Mouse (Mus musculus) kidney, embryonic 14.5 days (tissue): ENCODE data around the gene Cdc20. TPM values are rescaled to one million over a fixed set of nuclear protein-coding genes. Genes with fewer than 3 reads are reported as not detected.

Experiments used
- ATAC-seq: fragments of 200-750 bp; cut with Nextera tagmentation; 2 replicates; pipeline ENCODE4 v1.8.0; 2017; ENCODE audit warnings: moderate number of reproducible peaks, mild to moderate bottlenecking, moderate TSS enrichment, moderate library complexity; ENCODE audit not compliant: low FRiP score, low TSS enrichment
- H3K27ac ChIP-seq: fragments of 300-500 bp; sonication (generic); 2 replicates; pipeline ENCODE4 v1.5.1; 2014; ENCODE audit warnings: low read depth, mild to moderate bottlenecking, low read length, moderate library complexity, mixed read lengths
- H3K27me3 ChIP-seq: fragments of 300-500 bp; sonication (generic); 2 replicates; pipeline ENCODE4 v1.6.1; 2014; ENCODE audit warnings: mild to moderate bottlenecking, low read length; ENCODE audit not compliant: control insufficient read depth, insufficient read depth
- H3K36me3 ChIP-seq: fragments of 300-500 bp; sonication (generic); 2 replicates; pipeline ENCODE4 v1.6.1; 2014; ENCODE audit warnings: low read length, mixed read lengths; ENCODE audit not compliant: control insufficient read depth, insufficient read depth
- H3K4me1 ChIP-seq: fragments of 300-500 bp; sonication (generic); 2 replicates; pipeline ENCODE4 v1.6.1; 2014; ENCODE audit warnings: low read length, mixed read lengths; ENCODE audit not compliant: control insufficient read depth, insufficient read depth
- H3K4me2 ChIP-seq: fragments of 300-500 bp; sonication (generic); replicated peaks from 2 replicates; pipeline ENCODE4 v1.6.1; 2014; ENCODE audit warnings: low read depth, mild to moderate bottlenecking, low read length
- H3K4me3 ChIP-seq: fragments of 300-500 bp; sonication (generic); 2 replicates; pipeline ENCODE4 v1.5.1; 2014; ENCODE audit warnings: mild to moderate bottlenecking, low read length
- H3K9ac ChIP-seq: fragments of 300-500 bp; sonication (generic); 2 replicates; pipeline ENCODE4 v1.6.1; 2014; ENCODE audit warnings: low read depth, mild to moderate bottlenecking, low read length, moderate library complexity
- H3K9me3 ChIP-seq: fragments of 300-500 bp; sonication (generic); 2 replicates; pipeline ENCODE4 v1.6.1; 2016; ENCODE audit warnings: low read length; ENCODE audit not compliant: control insufficient read depth
- WGBS: fragments of 180-500 bp; shearing (Covaris S2); extraction: QIAGEN DNeasy Blood & Tissue Kit; methylation state at CpG from one replicate; pipeline ENCODE4 v1.1.7; 2014; 5-methylcytosine and 5-hydroxymethylcytosine counted together
- polyA plus RNA-seq: library from polyadenylated mRNA; unstranded; fragments of >200 nt; fragmentation: Nextera tagmentation; extraction: Ambion mirVana; gene quantifications from 2 replicates; pipeline ENCODE4 v1.2.1, GENCODE M21; 2014

Gene Cdc20
- polyA plus RNA-seq, 1 experiment from 2014 or later, result 287 TPM

DNA sequence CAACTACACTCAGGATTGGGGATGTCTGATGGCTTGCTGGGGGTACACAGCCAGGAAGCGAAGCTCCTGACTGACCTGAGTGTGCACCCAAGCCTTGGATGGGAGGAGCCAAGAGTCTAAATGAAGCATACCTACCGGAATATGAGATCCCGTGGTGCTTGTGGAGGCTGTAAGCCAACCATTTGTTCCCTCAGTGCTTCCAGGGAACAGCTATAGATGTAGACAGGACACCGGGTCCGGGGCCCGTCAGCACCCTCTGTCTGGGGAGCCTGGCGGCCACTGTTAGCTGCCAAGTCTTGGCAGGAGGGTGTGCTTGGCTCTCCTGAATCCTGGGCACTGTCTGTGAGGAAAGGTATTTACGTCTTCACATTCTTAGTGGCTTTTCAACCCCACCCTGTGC lies 49.8 kb downstream of the Cdc20 start:
- WGBS, result 89% methylated on average over 8 of the region's 8 CpGs
- Histone ChIP-seq H3K36me3 (peaks cover 100% of the 10 kb centered on the region), H3K4me3 (no peak overlapping the region), H3K9ac (no peak overlapping the region), H3K27me3 (no peaks in the 10 kb centered on the region), H3K4me2 (no peak overlapping the region), H3K27ac (no peak overlapping the region), H3K4me1 (no peaks in the 10 kb centered on the region), H3K9me3 (no peaks in the 10 kb centered on the region)
- no peak for ATAC-seq

DNA sequence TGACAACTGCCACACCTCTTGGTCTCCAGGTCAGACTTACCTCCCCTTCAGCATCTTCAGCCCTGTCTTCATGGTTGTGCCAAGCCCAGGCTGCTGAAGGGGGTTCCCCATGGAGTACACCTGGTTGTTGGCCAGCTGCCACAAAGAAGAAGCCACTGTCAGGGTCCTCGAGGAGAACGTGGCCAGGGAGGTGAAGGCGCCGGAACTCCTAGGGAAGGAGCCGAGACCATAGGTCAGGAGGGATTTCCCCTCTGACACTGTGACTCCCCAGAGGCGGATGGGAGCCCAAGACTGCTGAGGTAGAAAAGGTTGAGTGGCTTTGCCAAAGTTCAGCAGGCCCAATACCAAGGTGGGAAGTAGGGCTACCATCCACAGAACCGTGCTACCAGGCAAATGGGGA lies 53.9 kb downstream of the Cdc20 start:
- no peak for ATAC-seq
- Histone ChIP-seq H3K27ac (no peak overlapping the region), H3K4me2 (no peak overlapping the region), H3K9ac (no peak overlapping the region), H3K4me3 (no peak overlapping the region), H3K4me1 (no peaks in the 10 kb centered on the region), H3K27me3 (no peaks in the 10 kb centered on the region), H3K9me3 (no peaks in the 10 kb centered on the region), H3K36me3 (peaks cover 87% of the 10 kb centered on the region)
- 93% methylated on average over 7 of the region's 7 CpGs for WGBS

Other genes with a start within 250 kb of the Cdc20 start
- 53.3 and 68.1 TPM in 2 replicates for gene Ptprf, start 145.9 kb downstream of the Cdc20 start, polyA plus RNA-seq
- gene Szt2, start 28.1 kb downstream of the Cdc20 start, polyA plus RNA-seq, result 8.7 and 13.7 TPM in 2 replicates
- gene Med8, start 28.0 kb downstream of the Cdc20 start, polyA plus RNA-seq, result 103 TPM in 2 replicates
- gene Elovl1, start 9.3 kb downstream of the Cdc20 start, polyA plus RNA-seq, result 72.0 and 82.7 TPM in 2 replicates
- 0.23 TPM in 1 of 2 replicates, not detected in the other for gene Mpl, start 20.2 kb upstream of the Cdc20 start, polyA plus RNA-seq
- 24.6 and 30.4 TPM in 2 replicates for gene Tie1, start 52.7 kb upstream of the Cdc20 start, polyA plus RNA-seq
- 15.5 and 15.6 TPM in 2 replicates for gene 2610528J11Rik, start 89.6 kb upstream of the Cdc20 start, polyA plus RNA-seq
- gene Tmem125, start 106.7 kb upstream of the Cdc20 start, polyA plus RNA-seq, result 3.2 and 4.1 TPM in 2 replicates
- 0.08 and 0.17 TPM in 2 replicates for gene Cfap57, start 183.4 kb upstream of the Cdc20 start, polyA plus RNA-seq
- gene Ebna1bp2, start 183.4 kb upstream of the Cdc20 start, polyA plus RNA-seq, result 199 and 222 TPM in 2 replicates
- not detected in 2 replicates for gene Olfr62, start 221.6 kb upstream of the Cdc20 start, polyA plus RNA-seq